Mouse (Mus musculus) midbrain, postnatal 0 days (tissue): ENCODE results near the gene Vegfb. TPM values are rescaled to one million over a fixed set of nuclear protein-coding genes. Genes with fewer than 3 reads are reported as not detected.

Experiments used
- ATAC-seq: fragments of 200-750 bp; cut with Nextera tagmentation; 2 replicates; pipeline ENCODE4 v1.8.0; 2017; ENCODE audit warnings: moderate number of reproducible peaks, mild to moderate bottlenecking, moderate TSS enrichment, moderate library complexity; ENCODE audit not compliant: low FRiP score
- DNase-seq: peaks from one replicate; pipeline ENCODE4 v3.0.0-alpha.2; 2015; ENCODE audit warnings: low spot score
- H3K27ac ChIP-seq: fragments of 300-500 bp; sonication (generic); 2 replicates; pipeline ENCODE4 v1.5.1; 2014; ENCODE audit warnings: low read depth, mild to moderate bottlenecking, low read length, mixed read lengths
- H3K27me3 ChIP-seq: fragments of 300-500 bp; sonication (generic); 2 replicates; pipeline ENCODE4 v1.6.1; 2014; ENCODE audit warnings: low read length, control low read depth, mixed read lengths; ENCODE audit not compliant: insufficient read depth
- H3K36me3 ChIP-seq: fragments of 300-500 bp; sonication (generic); 2 replicates; pipeline ENCODE4 v1.6.1; 2014; ENCODE audit warnings: low read length, control low read depth, mixed read lengths; ENCODE audit not compliant: insufficient read depth
- H3K4me1 ChIP-seq: fragments of 300-500 bp; sonication (generic); 2 replicates; pipeline ENCODE4 v1.6.1; 2014; ENCODE audit warnings: mild to moderate bottlenecking, control low read depth, antibody characterized with exemption, low read length, mixed read lengths; ENCODE audit not compliant: insufficient read depth
- H3K4me2 ChIP-seq: fragments of 300-500 bp; sonication (generic); 2 replicates; pipeline ENCODE4 v1.6.1; 2014; ENCODE audit warnings: low read depth, mild to moderate bottlenecking, low read length, mixed read lengths; ENCODE audit not compliant: poor library complexity, severe bottlenecking
- H3K4me3 ChIP-seq: fragments of 300-500 bp; sonication (generic); 2 replicates; pipeline ENCODE4 v1.5.1; 2014; ENCODE audit warnings: low read depth, mild to moderate bottlenecking, low read length, moderate library complexity
- H3K9ac ChIP-seq: fragments of 300-500 bp; sonication (generic); replicated peaks from 2 replicates; pipeline ENCODE4 v1.6.1; 2014; ENCODE audit warnings: mild to moderate bottlenecking, low read length, moderate library complexity, mixed read lengths; ENCODE audit not compliant: poor library complexity, severe bottlenecking
- H3K9me3 ChIP-seq: fragments of 300-500 bp; sonication (generic); 2 replicates; pipeline ENCODE4 v1.6.1; 2016; ENCODE audit warnings: low read length, control low read depth
- CTCF ChIP-seq: IDR thresholded peaks from 2 replicates; pipeline ENCODE4 v1.5.1; 2016; ENCODE audit warnings: antibody characterized with exemption, mild to moderate bottlenecking
- WGBS: fragments of 180-500 bp; shearing (Covaris S2); extraction: QIAGEN DNeasy Blood & Tissue Kit; methylation state at CpG from one replicate; pipeline ENCODE4 v1.1.7; 2014; 5-methylcytosine and 5-hydroxymethylcytosine counted together
- polyA plus RNA-seq: library from polyadenylated mRNA; unstranded; fragments of >200 nt; fragmentation: Nextera tagmentation; extraction: Ambion mirVana; gene quantifications from 2 replicates; pipeline ENCODE4 v1.2.1, GENCODE M21; 2015
- total RNA-seq: library from RNA; depleted of rRNA; stranded (reverse); fragments of >200 nt; gene quantifications from 2 replicates; pipeline ENCODE4 v1.2.3, GENCODE M21; 2014; rRNA removed

The Vegfb gene
- total RNA-seq (33.1 and 44.4 TPM in 2 replicates), polyA plus RNA-seq (77.7 and 83.2 TPM in 2 replicates)

GRCm38 (mm10) chr19:6987061-6987903 is at the start of gene Vegfb:
Gene Vegfb, minus strand, starts transcription at chr19:6987651.
- H3K9me3 ChIP-seq = no peaks in the 10 kb centered on the region
- peaks cover 9% of the 10 kb centered on the region for H3K4me1 ChIP-seq
- H3K27ac ChIP-seq = peak within 1 kb of the TSS; percentile 80
- under 1% methylated on average over 54 of the region's 85 CpGs for WGBS
- H3K4me3 ChIP-seq = peak within 1 kb of the TSS; percentile 61
- H3K9ac ChIP-seq = peak within 1 kb of the TSS; percentile 89
- H3K36me3 ChIP-seq = 0 out of 2 replicates have a peak, but pooled peaks cover 12% of the 10 kb centered on the region
- DNase-seq (peak; percentile 52), ATAC-seq (peak; percentile 57)
- no peaks in the 10 kb centered on the region for H3K27me3 ChIP-seq
- peak within 1 kb of the TSS; percentile 74 for H3K4me2 ChIP-seq
- TF ChIP-seq CTCF = no peak

- Histone ChIP-seq H3K9me3 (no peaks in the 10 kb centered on the region), H3K27ac (no peak overlapping the region), H3K4me3 (no peak overlapping the region), H3K27me3 (no peaks in the 10 kb centered on the region), H3K4me2 (no peak overlapping the region), H3K4me1 (peaks cover 3% of the 10 kb centered on the region; the same call in 1 of the 2 replicates), H3K36me3 (peaks cover 30% of the 10 kb centered on the region), H3K9ac (no peak overlapping the region)
- ATAC-seq (no peak), DNase-seq (no peak)
- no peak for TF ChIP-seq CTCF
- 93% methylated on average over 5 of the region's 5 CpGs for WGBS
These were observed 46.6 kb upstream of the Vegfb start for GRCm38 (mm10) chr19:7034006-7034405.

- TF ChIP-seq CTCF = no peak
- Histone ChIP-seq H3K4me2 (no peak overlapping the region), H3K4me3 (no peak overlapping the region), H3K27me3 (no peaks in the 10 kb centered on the region), H3K4me1 (no peaks in the 10 kb centered on the region), H3K27ac (no peak overlapping the region), H3K9me3 (no peaks in the 10 kb centered on the region), H3K9ac (no peak overlapping the region), H3K36me3 (peaks cover 64% of the 10 kb centered on the region)
- ATAC-seq (no peak), DNase-seq (no peak)
- 93% methylated on average over 5 of the region's 5 CpGs for WGBS
These were observed 42.1 kb upstream of the Vegfb start for GRCm38 (mm10) chr19:7029531-7029930.

- Histone ChIP-seq H3K9me3 (no peaks in the 10 kb centered on the region), H3K36me3 (peaks cover 55% of the 10 kb centered on the region), H3K27ac (no peak overlapping the region), H3K9ac (no peak overlapping the region), H3K27me3 (no peaks in the 10 kb centered on the region), H3K4me1 (no peaks in the 10 kb centered on the region), H3K4me3 (no peak overlapping the region), H3K4me2 (no peak overlapping the region)
- 44% methylated on average over 3 of the region's 3 CpGs for WGBS
- DNase-seq (peak; percentile 71), ATAC-seq (peak; percentile 63; the same call in 1 of the 2 replicates)
- TF ChIP-seq CTCF = peak; percentile 82
These were observed 32.8 kb upstream of the Vegfb start for GRCm38 (mm10) chr19:7020224-7020641.

- no peaks in the 10 kb centered on the region for H3K27me3 ChIP-seq
- 91% methylated on average over 5 of the region's 5 CpGs for WGBS
- ATAC-seq = no peak
- no peak within 1 kb of the TSS for H3K4me2 ChIP-seq
- H3K36me3 ChIP-seq = peaks cover 47% of the 10 kb centered on the region
- H3K9ac ChIP-seq = no peak within 1 kb of the TSS
- DNase-seq = no peak
- H3K4me3 ChIP-seq = no peak within 1 kb of the TSS
- no peaks in the 10 kb centered on the region for H3K4me1 ChIP-seq
- no peaks in the 10 kb centered on the region for H3K9me3 ChIP-seq
- H3K27ac ChIP-seq = 0 out of 2 replicates have a peak within 1 kb of the TSS, but pooled peaks have one; percentile 12
- no peak for TF ChIP-seq CTCF
These were observed 31.7 kb upstream of the Vegfb start, which contains the start of gene Fermt3 for GRCm38 (mm10) chr19:7019191-7019590. Gene Fermt3, minus strand, starts transcription at chr19:7019469.

- peaks cover 45% of the 10 kb centered on the region for H3K36me3 ChIP-seq
- H3K4me2 ChIP-seq = no peak overlapping the region
- no peak overlapping the region for H3K4me3 ChIP-seq
- TF ChIP-seq CTCF = no peak
- WGBS = 94% methylated on average over 11 of the region's 11 CpGs
- no peak overlapping the region for H3K9ac ChIP-seq
- no peaks in the 10 kb centered on the region for H3K9me3 ChIP-seq
- H3K4me1 ChIP-seq = no peaks in the 10 kb centered on the region
- DNase-seq (no peak), ATAC-seq (no peak)
- H3K27me3 ChIP-seq = no peaks in the 10 kb centered on the region
- H3K27ac ChIP-seq = no peak overlapping the region
These were observed 31.1 kb upstream of the Vegfb start for GRCm38 (mm10) chr19:7018546-7018945.
